Mouse (Mus musculus) neutrophil, adult 5-6 weeks (primary cell): Measurements from ENCODE around the gene Efl1. TPM values are rescaled to one million over a fixed set of nuclear protein-coding genes. Genes with fewer than 3 reads are reported as not detected.
"Not testable (repeated sequence)": the region's sequence is repeated elsewhere in the genome, so short reads cannot be mapped to it uniquely, and the experiment has no call there.

Source experiments
- ATAC-seq: fragments of 151-379, 151-347 bp; 2 replicates; pipeline ENCODE4 v1.8.0; 2017; ENCODE audit warnings: mild to moderate bottlenecking, moderate TSS enrichment; ENCODE audit not compliant: insufficient number of reproducible peaks, poor library complexity, low FRiP score, severe bottlenecking; ENCODE audit errors: extremely low read depth
- total RNA-seq: library from RNA; stranded (forward); fragments of 200-1000 nt; gene quantifications from 2 replicates; pipeline ENCODE4 v1.2.3, GENCODE M21; 2017

Efl1 gene
- total RNA-seq, 1 experiment from 2014 or later = 25.6 TPM

GRCm38 (mm10) chr7:82749239-82749638, 100.8 kb downstream of the Efl1 start:
- no peak for ATAC-seq

- ATAC-seq = no peak
Measured at GRCm38 (mm10) chr7:82752171-82753085, 104.0 kb downstream of the Efl1 start.

GRCm38 (mm10) chr7:82755602-82756155, 107.3 kb downstream of the Efl1 start:
- ATAC-seq = no peak

GRCm38 (mm10) chr7:82758521-82758920, 110.1 kb downstream of the Efl1 start:
- ATAC-seq = no peak

- ATAC-seq = no peak
Measured at GRCm38 (mm10) chr7:82759091-82759490, 110.7 kb downstream of the Efl1 start.

GRCm38 (mm10) chr7:82764951-82765350, 116.5 kb downstream of the Efl1 start:
- ATAC-seq = no peak

GRCm38 (mm10) chr7:82766623-82767022, 118.2 kb downstream of the Efl1 start:
- no peak for ATAC-seq

- no peak for ATAC-seq
Measured at GRCm38 (mm10) chr7:82770207-82770606, 121.8 kb downstream of the Efl1 start.

GRCm38 (mm10) chr7:82770957-82771660, 122.7 kb downstream of the Efl1 start:
- ATAC-seq = not testable (repeated sequence)

- not testable (repeated sequence) for ATAC-seq
Measured at GRCm38 (mm10) chr7:82771661-82772021, 123.2 kb downstream of the Efl1 start.

GRCm38 (mm10) chr7:82772481-82772880, 124.1 kb downstream of the Efl1 start:
- ATAC-seq = no peak

GRCm38 (mm10) chr7:82773150-82773549, 124.7 kb downstream of the Efl1 start:
- no peak for ATAC-seq

GRCm38 (mm10) chr7:82773884-82774283, 125.5 kb downstream of the Efl1 start:
- ATAC-seq = no peak

GRCm38 (mm10) chr7:82775090-82775489, 126.7 kb downstream of the Efl1 start:
- no peak for ATAC-seq

- ATAC-seq = no peak
Measured at GRCm38 (mm10) chr7:82783071-82783470, 134.7 kb downstream of the Efl1 start.

- no peak for ATAC-seq
Measured at GRCm38 (mm10) chr7:82783693-82784092, 135.3 kb downstream of the Efl1 start.

- ATAC-seq = no peak
Measured at GRCm38 (mm10) chr7:82785335-82785934, 137.0 kb downstream of the Efl1 start.

GRCm38 (mm10) chr7:82785970-82786647, 137.7 kb downstream of the Efl1 start:
- no peak for ATAC-seq

GRCm38 (mm10) chr7:82792644-82793043, 144.2 kb downstream of the Efl1 start:
- no peak for ATAC-seq
